Mouse (Mus musculus) lung, adult 2 months (tissue): ENCODE results near the gene Cmss1.

Experiments used
- CTCF ChIP-seq: fragments of 200-500 bp; IDR thresholded peaks from 2 replicates; pipeline ENCODE4 v1.5.1; 2011; ENCODE audit warnings: mild to moderate bottlenecking, low read length, control low read depth; ENCODE audit not compliant: insufficient read depth
- POLR2A ChIP-seq: fragments of 200-500 bp; IDR thresholded peaks from 2 replicates; pipeline ENCODE4 v1.6.1; 2011; ENCODE audit warnings: low read depth, mild to moderate bottlenecking, control low read depth, low read length, borderline replicate concordance; ENCODE audit errors: extremely low read depth

DNA sequence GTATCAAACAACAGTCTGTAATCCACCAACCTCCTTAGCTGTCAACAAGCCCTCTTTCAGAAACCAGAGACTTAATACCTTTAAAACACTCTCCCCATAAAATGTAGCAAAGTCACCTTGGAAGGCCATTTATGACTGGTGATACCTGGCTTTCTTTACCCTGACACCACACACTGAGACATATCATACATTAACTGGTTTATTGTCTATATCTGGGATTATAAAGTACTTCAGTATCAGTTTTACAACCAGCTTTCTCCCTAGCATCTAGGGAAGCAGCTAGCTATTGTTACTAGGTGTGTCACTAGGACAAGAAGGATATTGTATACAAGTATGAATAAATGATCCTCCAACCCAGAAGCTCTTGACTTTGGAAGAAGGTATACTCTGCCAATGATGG is 53.4 kb downstream of the Cmss1 start:
- TF ChIP-seq POLR2A (no peak), CTCF (no peak)
